Mouse (Mus musculus): Measurements from ENCODE around the gene Bmpr1a. TPM values are rescaled to one million over a fixed set of nuclear protein-coding genes. Genes with fewer than 3 reads are reported as not detected.
A peak's percentile ranks its signal among the peaks of the same experiment; 100 is the strongest.

Gene Bmpr1a
- polyA plus RNA-seq, 1 experiment from 2014 or later: 56.8 TPM

- Histone ChIP-seq H3K36me3 (ENCODE audit: control insufficient read depth, insufficient read depth, low read length) (no peaks in the 10 kb centered on the region), H3K4me3 (ENCODE audit: low read depth, low read length) (no peak overlapping the region), H3K4me1 (replicated peaks; ENCODE audit: control insufficient read depth, insufficient read depth, low read length) (peaks cover 22% of the 10 kb centered on the region), H3K9ac (ENCODE audit: low read length) (no peak overlapping the region), H3K9me3 (ENCODE audit: control insufficient read depth, low read length) (no peaks in the 10 kb centered on the region), H3K27me3 (replicated peaks; ENCODE audit: control insufficient read depth, insufficient read depth, low read length) (no peaks in the 10 kb centered on the region), H3K4me2 (ENCODE audit: low read length) (peak overlapping the region; percentile 31), H3K27ac (ENCODE audit: low read depth) (peak overlapping the region; percentile 88)
- ATAC-seq (replicated peaks; ENCODE audit: low FRiP score, low TSS enrichment, low read depth) (peak; percentile 78), DNase-seq (ENCODE audit: low spot score) (peak; percentile 78)
- WGBS: 17% methylated on average over 16 of the region's 17 CpGs
Observed at GRCm38 (mm10) chr14:34540685-34541162, 37.6 kb upstream of the Bmpr1a start.

- Histone ChIP-seq H3K36me3 (ENCODE audit: control insufficient read depth, insufficient read depth, low read length) (no peaks in the 10 kb centered on the region), H3K27ac (ENCODE audit: low read depth) (no peak overlapping the region), H3K4me3 (ENCODE audit: low read depth, low read length) (no peak overlapping the region), H3K4me2 (ENCODE audit: low read length) (no peak overlapping the region), H3K4me1 (replicated peaks; ENCODE audit: control insufficient read depth, insufficient read depth, low read length) (0 out of 2 replicates have a peak, but pooled peaks cover 2% of the 10 kb centered on the region), H3K27me3 (replicated peaks; ENCODE audit: control insufficient read depth, insufficient read depth, low read length) (no peaks in the 10 kb centered on the region), H3K9ac (ENCODE audit: low read length) (no peak overlapping the region), H3K9me3 (ENCODE audit: control insufficient read depth, low read length) (no peaks in the 10 kb centered on the region)
- WGBS: 48% methylated on average over 4 of the region's 4 CpGs
- DNase-seq (ENCODE audit: low spot score) (no peak), ATAC-seq (replicated peaks; ENCODE audit: low FRiP score, low TSS enrichment, low read depth) (no peak; the same call in 1 of the 2 replicates)
Observed at GRCm38 (mm10) chr14:34535883-34536282, 32.7 kb upstream of the Bmpr1a start.

- peaks cover 9% of the 10 kb centered on the region for H3K9me3 ChIP-seq (ENCODE audit: control insufficient read depth, low read length)
- no peaks in the 10 kb centered on the region for H3K27me3 ChIP-seq (replicated peaks; ENCODE audit: control insufficient read depth, insufficient read depth, low read length)
- no peak overlapping the region for H3K4me3 ChIP-seq (ENCODE audit: low read depth, low read length)
- no peak overlapping the region for H3K9ac ChIP-seq (ENCODE audit: low read length)
- no peak overlapping the region for H3K4me2 ChIP-seq (ENCODE audit: low read length)
- WGBS: 90% methylated on average over 5 of the region's 5 CpGs
- H3K36me3 ChIP-seq (ENCODE audit: control insufficient read depth, insufficient read depth, low read length): no peaks in the 10 kb centered on the region
- H3K4me1 ChIP-seq (replicated peaks; ENCODE audit: control insufficient read depth, insufficient read depth, low read length): no peaks in the 10 kb centered on the region
- ATAC-seq (replicated peaks; ENCODE audit: low FRiP score, low TSS enrichment, low read depth) (no peak), DNase-seq (ENCODE audit: low spot score) (no peak)
- H3K27ac ChIP-seq (ENCODE audit: low read depth): no peak overlapping the region
Observed at GRCm38 (mm10) chr14:34533537-34533936, 30.4 kb upstream of the Bmpr1a start.

DNA sequence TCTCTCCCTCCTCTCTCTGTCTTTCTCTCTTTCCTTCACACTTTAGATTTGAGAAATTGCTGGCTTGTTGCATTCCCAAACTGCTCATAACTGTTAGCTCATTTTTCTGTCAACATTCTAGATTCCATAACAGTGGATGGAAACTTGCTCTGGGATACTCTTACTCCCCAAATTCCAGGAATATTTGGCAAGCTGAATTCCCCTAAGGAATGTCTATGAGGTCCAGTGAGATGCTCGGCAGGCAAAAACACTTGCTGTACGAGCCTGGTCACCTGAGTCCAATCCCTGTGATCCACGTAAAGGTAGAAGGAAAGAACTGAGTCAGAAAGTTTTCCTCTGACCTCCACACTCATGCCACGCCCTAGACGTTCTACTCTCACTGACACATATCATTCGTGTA, 29.4 kb upstream of the Bmpr1a start:
- DNase-seq (ENCODE audit: low spot score) (no peak), ATAC-seq (replicated peaks; ENCODE audit: low FRiP score, low TSS enrichment, low read depth) (0 out of 2 replicates have a peak, but pooled peaks have one; percentile 32)
- WGBS: 68% methylated on average over 6 of the region's 6 CpGs
- Histone ChIP-seq H3K4me1 (replicated peaks; ENCODE audit: control insufficient read depth, insufficient read depth, low read length) (no peaks in the 10 kb centered on the region), H3K4me3 (ENCODE audit: low read depth, low read length) (no peak overlapping the region), H3K36me3 (ENCODE audit: control insufficient read depth, insufficient read depth, low read length) (no peaks in the 10 kb centered on the region), H3K4me2 (ENCODE audit: low read length) (no peak overlapping the region), H3K9ac (ENCODE audit: low read length) (no peak overlapping the region), H3K9me3 (ENCODE audit: control insufficient read depth, low read length) (peaks cover 9% of the 10 kb centered on the region), H3K27me3 (replicated peaks; ENCODE audit: control insufficient read depth, insufficient read depth, low read length) (no peaks in the 10 kb centered on the region), H3K27ac (ENCODE audit: low read depth) (no peak overlapping the region)

- no peaks in the 10 kb centered on the region for H3K27me3 ChIP-seq (replicated peaks; ENCODE audit: control insufficient read depth, insufficient read depth, low read length)
- H3K9me3 ChIP-seq (ENCODE audit: control insufficient read depth, low read length): peaks cover 9% of the 10 kb centered on the region
- H3K4me3 ChIP-seq (ENCODE audit: low read depth, low read length): no peak overlapping the region
- no peak for ATAC-seq (replicated peaks; ENCODE audit: low FRiP score, low TSS enrichment, low read depth)
- no peaks in the 10 kb centered on the region for H3K4me1 ChIP-seq (replicated peaks; ENCODE audit: control insufficient read depth, insufficient read depth, low read length)
- WGBS: 67% methylated on average over 8 of the region's 8 CpGs
- no peak overlapping the region for H3K4me2 ChIP-seq (ENCODE audit: low read length)
- H3K36me3 ChIP-seq (ENCODE audit: control insufficient read depth, insufficient read depth, low read length): no peaks in the 10 kb centered on the region
- peak overlapping the region; percentile 39 for H3K27ac ChIP-seq (ENCODE audit: low read depth)
- H3K9ac ChIP-seq (ENCODE audit: low read length): no peak overlapping the region
- DNase-seq (ENCODE audit: low spot score): no peak
Observed at GRCm38 (mm10) chr14:34528804-34529203, 25.7 kb upstream of the Bmpr1a start.

DNA sequence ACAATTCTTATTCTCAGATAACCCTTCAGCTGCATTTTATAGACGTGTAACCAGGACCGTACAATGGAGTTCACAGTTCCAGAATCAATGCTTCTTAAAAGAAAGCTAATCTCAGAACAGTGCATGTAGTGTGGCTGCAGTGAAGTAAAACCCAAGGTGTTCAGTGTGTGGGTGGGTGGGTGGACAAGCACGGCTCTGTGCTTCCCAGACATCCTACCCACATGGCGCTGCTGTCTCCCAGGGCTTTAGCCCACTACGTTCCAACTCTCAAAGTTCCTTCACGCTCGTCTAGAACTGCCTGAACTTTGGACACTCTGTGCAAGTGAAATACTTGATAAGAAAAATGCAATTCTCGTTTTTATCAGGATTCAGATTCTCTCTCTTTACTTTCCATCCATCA, 19.6 kb upstream of the Bmpr1a start, which contains the start of gene 9230112D13Rik:
Gene 9230112D13Rik, minus strand, starts transcription at position 101 of the 400 bp plus-strand sequence.
- H3K27ac ChIP-seq (ENCODE audit: low read depth): no peak within 1 kb of the TSS
- no peaks in the 10 kb centered on the region for H3K4me1 ChIP-seq (replicated peaks; ENCODE audit: control insufficient read depth, insufficient read depth, low read length)
- H3K9ac ChIP-seq (ENCODE audit: low read length): no peak within 1 kb of the TSS
- no peaks in the 10 kb centered on the region for H3K27me3 ChIP-seq (replicated peaks; ENCODE audit: control insufficient read depth, insufficient read depth, low read length)
- H3K4me2 ChIP-seq (ENCODE audit: low read length): no peak within 1 kb of the TSS
- WGBS: 80% methylated on average over 8 of the region's 8 CpGs
- no peak within 1 kb of the TSS for H3K4me3 ChIP-seq (ENCODE audit: low read depth, low read length)
- no peaks in the 10 kb centered on the region for H3K9me3 ChIP-seq (ENCODE audit: control insufficient read depth, low read length)
- no peak for DNase-seq (ENCODE audit: low spot score)
- H3K36me3 ChIP-seq (ENCODE audit: control insufficient read depth, insufficient read depth, low read length): no peaks in the 10 kb centered on the region
- no peak for ATAC-seq (replicated peaks; ENCODE audit: low FRiP score, low TSS enrichment, low read depth)

GRCm38 (mm10) chr14:34517959-34518544, 14.9 kb upstream of the Bmpr1a start:
- Histone ChIP-seq H3K9ac (ENCODE audit: low read length) (no peak overlapping the region), H3K4me2 (ENCODE audit: low read length) (no peak overlapping the region), H3K36me3 (ENCODE audit: control insufficient read depth, insufficient read depth, low read length) (no peaks in the 10 kb centered on the region), H3K4me3 (ENCODE audit: low read depth, low read length) (no peak overlapping the region), H3K27ac (ENCODE audit: low read depth) (no peak overlapping the region), H3K4me1 (replicated peaks; ENCODE audit: control insufficient read depth, insufficient read depth, low read length) (no peaks in the 10 kb centered on the region), H3K9me3 (ENCODE audit: control insufficient read depth, low read length) (no peaks in the 10 kb centered on the region), H3K27me3 (replicated peaks; ENCODE audit: control insufficient read depth, insufficient read depth, low read length) (no peaks in the 10 kb centered on the region)
- ATAC-seq (replicated peaks; ENCODE audit: low FRiP score, low TSS enrichment, low read depth) (no peak), DNase-seq (ENCODE audit: low spot score) (no peak)
- 84% methylated on average over 8 of the region's 8 CpGs for WGBS

- H3K4me2 ChIP-seq (ENCODE audit: low read length): no peak overlapping the region
- WGBS: 89% methylated on average over 10 of the region's 10 CpGs
- ATAC-seq (replicated peaks; ENCODE audit: low FRiP score, low TSS enrichment, low read depth) (no peak), DNase-seq (ENCODE audit: low spot score) (no peak)
- no peaks in the 10 kb centered on the region for H3K36me3 ChIP-seq (ENCODE audit: control insufficient read depth, insufficient read depth, low read length)
- H3K9me3 ChIP-seq (ENCODE audit: control insufficient read depth, low read length): no peaks in the 10 kb centered on the region
- H3K27me3 ChIP-seq (replicated peaks; ENCODE audit: control insufficient read depth, insufficient read depth, low read length): no peaks in the 10 kb centered on the region
- H3K4me3 ChIP-seq (ENCODE audit: low read depth, low read length): no peak overlapping the region
- H3K27ac ChIP-seq (ENCODE audit: low read depth): no peak overlapping the region
- no peak overlapping the region for H3K9ac ChIP-seq (ENCODE audit: low read length)
- H3K4me1 ChIP-seq (replicated peaks; ENCODE audit: control insufficient read depth, insufficient read depth, low read length): peaks cover 8% of the 10 kb centered on the region; the same call in 1 of the 2 replicates
Observed at GRCm38 (mm10) chr14:34516960-34517577, 13.9 kb upstream of the Bmpr1a start.

DNA sequence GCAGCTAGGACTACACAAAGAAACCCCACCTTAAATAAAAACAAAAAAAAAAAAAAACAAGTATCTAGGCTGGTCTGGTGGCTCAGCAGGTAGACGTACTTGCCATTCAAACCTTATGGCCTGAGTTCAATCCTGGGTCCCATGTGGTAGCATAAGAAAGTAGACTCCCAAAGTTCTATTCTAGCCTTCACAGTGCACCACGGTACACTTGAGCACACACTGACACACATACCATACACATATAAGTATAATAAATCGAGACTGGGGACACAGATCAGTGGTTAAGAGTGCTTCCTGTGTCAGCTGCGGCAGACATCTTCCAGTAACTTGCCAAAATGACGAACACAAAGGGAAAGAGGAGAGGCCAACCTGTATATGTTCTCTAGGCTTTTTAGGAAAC, 12.7 kb upstream of the Bmpr1a start:
- WGBS: 77% methylated on average over 5 of the region's 5 CpGs
- no peaks in the 10 kb centered on the region for H3K27me3 ChIP-seq (replicated peaks; ENCODE audit: control insufficient read depth, insufficient read depth, low read length)
- DNase-seq (ENCODE audit: low spot score) (no peak), ATAC-seq (replicated peaks; ENCODE audit: low FRiP score, low TSS enrichment, low read depth) (no peak)
- no peak overlapping the region for H3K4me2 ChIP-seq (ENCODE audit: low read length)
- H3K9ac ChIP-seq (ENCODE audit: low read length): no peak overlapping the region
- no peaks in the 10 kb centered on the region for H3K9me3 ChIP-seq (ENCODE audit: control insufficient read depth, low read length)
- no peak overlapping the region for H3K27ac ChIP-seq (ENCODE audit: low read depth)
- no peaks in the 10 kb centered on the region for H3K36me3 ChIP-seq (ENCODE audit: control insufficient read depth, insufficient read depth, low read length)
- H3K4me1 ChIP-seq (replicated peaks; ENCODE audit: control insufficient read depth, insufficient read depth, low read length): peaks cover 9% of the 10 kb centered on the region; the same call in 1 of the 2 replicates
- H3K4me3 ChIP-seq (ENCODE audit: low read depth, low read length): no peak overlapping the region
